Mouse (Mus musculus) stomach, postnatal 0 days (tissue): ENCODE data around the gene Pradc1.

Experiments used
- CTCF ChIP-seq: IDR thresholded peaks from 2 replicates; pipeline ENCODE4 v1.5.1; 2016; ENCODE audit warnings: antibody characterized with exemption, low read depth, mild to moderate bottlenecking, moderate library complexity
- EP300 ChIP-seq: optimal IDR thresholded peaks from 2 replicates; pipeline ENCODE3; 2016; ENCODE audit warnings: antibody characterized with exemption

GRCm38 (mm10) chr6:85479979-85480378 lies 28.2 kb upstream of the Pradc1 start:
- no peak for TF ChIP-seq CTCF
- no peak for TF ChIP-seq EP300
